Mouse (Mus musculus) G1E (cell line): ENCODE measurements around the gene Map3k20.

Experiments used
- CTCF ChIP-seq: IDR thresholded peaks from 2 replicates; pipeline ENCODE4 v1.5.1; 2012; ENCODE audit warnings: low read depth, low read length, inconsistent platforms, mixed read lengths
- GATA1 ChIP-seq: IDR thresholded peaks from 2 replicates; pipeline ENCODE4 v1.6.1; 2012; ENCODE audit warnings: borderline replicate concordance, low read length, inconsistent platforms, mixed read lengths
- GATA2 ChIP-seq: IDR thresholded peaks from 2 replicates; pipeline ENCODE4 v1.6.1; 2012; ENCODE audit warnings: low read depth, low read length, inconsistent platforms, borderline replicate concordance
- POLR2AphosphoS5 ChIP-seq: IDR thresholded peaks from 2 replicates; pipeline ENCODE4 v1.6.1; 2012; ENCODE audit warnings: low read depth, low read length, inconsistent platforms; ENCODE audit not compliant: insufficient replicate concordance

DNA sequence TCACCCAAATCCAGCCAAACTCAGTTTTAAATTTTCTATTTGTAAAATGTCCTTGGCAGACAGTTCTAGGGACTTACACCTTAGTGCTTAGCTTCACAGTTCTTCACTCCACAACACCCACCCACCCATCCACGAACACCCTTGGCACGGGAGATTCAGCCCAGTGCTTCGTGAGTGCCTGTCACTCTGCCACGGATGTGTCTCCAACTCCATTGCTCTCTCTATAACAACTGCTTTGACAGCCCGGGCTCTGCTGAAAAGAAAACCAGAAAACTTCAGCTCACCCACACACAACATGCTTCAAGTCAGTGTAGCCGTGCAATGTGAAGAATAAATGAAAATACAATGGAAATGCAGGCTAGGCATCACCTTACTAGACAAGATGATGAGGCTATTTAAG, 97.2 kb downstream of the Map3k20 start:
- TF ChIP-seq CTCF (no peak), GATA1 (no peak), GATA2 (no peak), POLR2AphosphoS5 (no peak)
